Mouse (Mus musculus) cerebellum, adult 9-10 months (tissue): ENCODE results near the gene Usp33.

Experiments
- DNase-seq: peaks from one replicate; pipeline ENCODE4 v3.0.0; 2022

Usp33 gene

GRCm38 (mm10) chr3:152342961-152343517 lies 3.2 kb upstream of the Usp33 start:
- DNase-seq: no peak

GRCm38 (mm10) chr3:152346633-152347141 lies 409 bp downstream of the Usp33 start:
- DNase-seq: peak; percentile 58

GRCm38 (mm10) chr3:152347227-152347626 lies 949 bp downstream of the Usp33 start:
- DNase-seq: no peak

- no peak for DNase-seq
Measured at GRCm38 (mm10) chr3:152348011-152348830, 1.9 kb downstream of the Usp33 start.

GRCm38 (mm10) chr3:152350431-152350830 lies 4.2 kb downstream of the Usp33 start:
- no peak for DNase-seq

- no peak for DNase-seq
Measured at GRCm38 (mm10) chr3:152350966-152351365, 4.7 kb downstream of the Usp33 start.

GRCm38 (mm10) chr3:152352289-152352688 lies 6.0 kb downstream of the Usp33 start:
- no peak for DNase-seq

- DNase-seq: no peak
Measured at GRCm38 (mm10) chr3:152353434-152354177, 7.3 kb downstream of the Usp33 start.

- DNase-seq: no peak
Measured at GRCm38 (mm10) chr3:152355361-152355760, 9.1 kb downstream of the Usp33 start.

- no peak for DNase-seq
Measured at GRCm38 (mm10) chr3:152356751-152357150, 10.5 kb downstream of the Usp33 start.

GRCm38 (mm10) chr3:152359151-152359550 lies 12.9 kb downstream of the Usp33 start:
- no peak for DNase-seq

GRCm38 (mm10) chr3:152364181-152364580 lies 17.9 kb downstream of the Usp33 start:
- DNase-seq: no peak

- DNase-seq: no peak
Measured at GRCm38 (mm10) chr3:152376063-152376462, 29.8 kb downstream of the Usp33 start.

GRCm38 (mm10) chr3:152384106-152384505 lies 37.8 kb downstream of the Usp33 start:
- DNase-seq: no peak

- peak; percentile 92 for DNase-seq
Measured at GRCm38 (mm10) chr3:152395350-152396277, 49.3 kb downstream of the Usp33 start, which contains the start of gene Zzz3. Gene Zzz3, plus strand, starts transcription at chr3:152395473.

GRCm38 (mm10) chr3:152396278-152396987 lies 50.2 kb downstream of the Usp33 start:
- DNase-seq: peak; percentile 98

GRCm38 (mm10) chr3:152396988-152397314 lies 50.7 kb downstream of the Usp33 start:
- peak; percentile 74 for DNase-seq

GRCm38 (mm10) chr3:152397335-152397940 lies 51.2 kb downstream of the Usp33 start:
- DNase-seq: no peak

- no peak for DNase-seq
Measured at GRCm38 (mm10) chr3:152400441-152400840, 54.2 kb downstream of the Usp33 start.

- no peak for DNase-seq
Measured at GRCm38 (mm10) chr3:152400875-152401274, 54.6 kb downstream of the Usp33 start.

- DNase-seq: peak; percentile 18
Measured at GRCm38 (mm10) chr3:152401964-152402670, 55.8 kb downstream of the Usp33 start.
